Mouse (Mus musculus) testis, adult 2 months (tissue): ENCODE data around the gene Gorasp1. TPM values are rescaled to one million over a fixed set of nuclear protein-coding genes. Genes with fewer than 3 reads are reported as not detected.

Experiments used
- H3K27ac ChIP-seq: fragments of 200-500 bp; 2 replicates; pipeline ENCODE4 v1.5.1; 2012; ENCODE audit warnings: low read depth, low read length; ENCODE audit not compliant: control insufficient read depth, insufficient read depth
- H3K27me3 ChIP-seq: fragments of 200-500 bp; 2 replicates; pipeline ENCODE4 v1.6.1; 2012; ENCODE audit warnings: mild to moderate bottlenecking, low read length, moderate library complexity; ENCODE audit not compliant: control insufficient read depth, insufficient read depth
- H3K36me3 ChIP-seq: fragments of 200-500 bp; 2 replicates; pipeline ENCODE4 v1.6.1; 2012; ENCODE audit warnings: mild to moderate bottlenecking, low read length; ENCODE audit not compliant: control insufficient read depth, insufficient read depth
- H3K4me1 ChIP-seq: fragments of 200-500 bp; 2 replicates; pipeline ENCODE4 v1.6.1; 2012; ENCODE audit warnings: low read length; ENCODE audit not compliant: control insufficient read depth, insufficient read depth
- H3K4me3 ChIP-seq: fragments of 200-500 bp; 2 replicates; pipeline ENCODE4 v1.5.1; 2012; ENCODE audit warnings: low read depth, mild to moderate bottlenecking, low read length, moderate library complexity, mixed read lengths; ENCODE audit not compliant: control insufficient read depth
- CTCF ChIP-seq: fragments of 200-500 bp; IDR thresholded peaks from 2 replicates; pipeline ENCODE4 v1.5.1; 2012; ENCODE audit warnings: low read depth, mild to moderate bottlenecking, inconsistent platforms, low read length, moderate library complexity; ENCODE audit not compliant: control insufficient read depth, insufficient read depth, insufficient replicate concordance
- POLR2A ChIP-seq: fragments of 200-500 bp; IDR thresholded peaks from 2 replicates; pipeline ENCODE4 v1.6.1; 2012; ENCODE audit warnings: low read depth, mild to moderate bottlenecking, inconsistent platforms, low read length, moderate library complexity; ENCODE audit not compliant: control insufficient read depth
- polyA plus RNA-seq: library from polyadenylated mRNA; depleted of rRNA; stranded (reverse); fragments of >200 nt; gene quantifications from 2 replicates; pipeline ENCODE4 v1.2.3, GENCODE M21; 2012

Gorasp1 gene
- polyA plus RNA-seq, 1 experiment = 11.5 TPM

GRCm38 (mm10) chr9:119899446-119899845, 37.9 kb downstream of the Gorasp1 start:
- Histone ChIP-seq H3K36me3 (peaks cover 1% of the 10 kb centered on the region; the same call in 1 of the 2 replicates), H3K27ac (no peak overlapping the region), H3K27me3 (no peaks in the 10 kb centered on the region), H3K4me1 (peaks cover 5% of the 10 kb centered on the region; the same call in 1 of the 2 replicates), H3K4me3 (no peak overlapping the region)
- TF ChIP-seq CTCF = no peak
- no peak for TF ChIP-seq POLR2A

- H3K27ac ChIP-seq = peak overlapping the region; percentile 97
These were observed 42.2 kb downstream of the Gorasp1 start for GRCm38 (mm10) chr9:119895040-119895721.

GRCm38 (mm10) chr9:119894339-119895009, 42.9 kb downstream of the Gorasp1 start, which contains the start of gene Wdr48:
Wdr48 (plus strand) TSS chr9:119894878.
- TF ChIP-seq CTCF = no peak
- peak; percentile 93 for TF ChIP-seq POLR2A
- Histone ChIP-seq H3K36me3 (peaks cover 4% of the 10 kb centered on the region; the same call in 1 of the 2 replicates), H3K27ac (peak within 1 kb of the TSS; percentile 97), H3K4me1 (peaks cover 8% of the 10 kb centered on the region; the same call in 1 of the 2 replicates), H3K27me3 (no peaks in the 10 kb centered on the region), H3K4me3 (peak within 1 kb of the TSS; percentile 98)

More at GRCm38 (mm10) chr9:119895040-119895721, 42.2 kb downstream of the Gorasp1 start:
- Histone ChIP-seq H3K36me3 (peaks cover 4% of the 10 kb centered on the region; the same call in 1 of the 2 replicates), H3K4me1 (peaks cover 8% of the 10 kb centered on the region; the same call in 1 of the 2 replicates), H3K27me3 (no peaks in the 10 kb centered on the region), H3K4me3 (peak overlapping the region; percentile 98)
- TF ChIP-seq CTCF (no peak), POLR2A (peak; percentile 29; the same call in 1 of the 2 replicates)

- Histone ChIP-seq H3K4me3 (peak overlapping the region; percentile 98), H3K27me3 (no peaks in the 10 kb centered on the region), H3K36me3 (peaks cover 3% of the 10 kb centered on the region; the same call in 1 of the 2 replicates), H3K27ac (no peak overlapping the region), H3K4me1 (peaks cover 8% of the 10 kb centered on the region; the same call in 1 of the 2 replicates)
- TF ChIP-seq CTCF (no peak), POLR2A (no peak)
These were observed 43.5 kb downstream of the Gorasp1 start for GRCm38 (mm10) chr9:119893881-119894280.

- Histone ChIP-seq H3K27ac (no peak overlapping the region), H3K4me1 (peaks cover 5% of the 10 kb centered on the region; the same call in 1 of the 2 replicates), H3K4me3 (no peak overlapping the region), H3K36me3 (peaks cover 3% of the 10 kb centered on the region; the same call in 1 of the 2 replicates), H3K27me3 (no peaks in the 10 kb centered on the region)
- TF ChIP-seq CTCF = no peak
- TF ChIP-seq POLR2A = no peak
These were observed 46.7 kb downstream of the Gorasp1 start for GRCm38 (mm10) chr9:119890692-119891091.

GRCm38 (mm10) chr9:119889446-119889845, 47.9 kb downstream of the Gorasp1 start:
- H3K27me3 ChIP-seq = no peaks in the 10 kb centered on the region
- no peak overlapping the region for H3K4me3 ChIP-seq
- H3K27ac ChIP-seq = no peak overlapping the region
- H3K36me3 ChIP-seq = peaks cover 3% of the 10 kb centered on the region; the same call in 1 of the 2 replicates
- H3K4me1 ChIP-seq = 0 out of 2 replicates have a peak, but pooled peaks cover 2% of the 10 kb centered on the region
- TF ChIP-seq POLR2A (no peak), CTCF (no peak)

GRCm38 (mm10) chr9:119888843-119889246, 48.5 kb downstream of the Gorasp1 start:
- Histone ChIP-seq H3K27me3 (no peaks in the 10 kb centered on the region), H3K4me1 (0 out of 2 replicates have a peak, but pooled peaks cover 1% of the 10 kb centered on the region), H3K36me3 (peaks cover 3% of the 10 kb centered on the region; the same call in 1 of the 2 replicates), H3K4me3 (no peak overlapping the region), H3K27ac (no peak overlapping the region)
- no peak for TF ChIP-seq CTCF
- no peak for TF ChIP-seq POLR2A
